Mouse (Mus musculus) kidney, postnatal 4 days (tissue): ENCODE results near the gene Fam184b.

ENCODE experiments used
- DNase-seq, 2 experiments: peaks; one replicate each; pipeline ENCODE4 v3.0.0; 2021; ENCODE audit warnings: mixed read lengths in 2 of 2

The Fam184b gene

GRCm38 (mm10) chr5:45510071-45510470, 129.3 kb downstream of the Fam184b start:
- DNase-seq: no peak

- no peak for DNase-seq
Measured at GRCm38 (mm10) chr5:45497564-45497963, 141.8 kb downstream of the Fam184b start.

GRCm38 (mm10) chr5:45496930-45497550, 142.4 kb downstream of the Fam184b start:
- no peak for DNase-seq

GRCm38 (mm10) chr5:45496479-45496878, 142.9 kb downstream of the Fam184b start:
- no peak for DNase-seq

- DNase-seq: no peak
Measured at GRCm38 (mm10) chr5:45496042-45496441, 143.4 kb downstream of the Fam184b start.

- DNase-seq: no peak
Measured at GRCm38 (mm10) chr5:45495429-45495975, 143.9 kb downstream of the Fam184b start.

- no peak for DNase-seq
Measured at GRCm38 (mm10) chr5:45494093-45494755, 145.2 kb downstream of the Fam184b start.

GRCm38 (mm10) chr5:45493191-45494092, 146.0 kb downstream of the Fam184b start, which contains the start of gene Lap3:
Gene Lap3, plus strand, starts transcription at chr5:45493374.
- DNase-seq: peak; percentile 100

- no peak for DNase-seq
Measured at GRCm38 (mm10) chr5:45491776-45492175, 147.6 kb downstream of the Fam184b start.

- DNase-seq: no peak
Measured at GRCm38 (mm10) chr5:45483654-45484053, 155.8 kb downstream of the Fam184b start.

- DNase-seq: no peak
Measured at GRCm38 (mm10) chr5:45482607-45483006, 156.8 kb downstream of the Fam184b start.

- no peak for DNase-seq
Measured at GRCm38 (mm10) chr5:45481125-45481524, 158.3 kb downstream of the Fam184b start.

- DNase-seq: no peak
Measured at GRCm38 (mm10) chr5:45480066-45480465, 159.3 kb downstream of the Fam184b start.
